Mouse (Mus musculus) liver, embryonic 13.5 days (tissue): ENCODE measurements around the gene Cntnap5a. TPM values are rescaled to one million over a fixed set of nuclear protein-coding genes. Genes with fewer than 3 reads are reported as not detected.
A peak's percentile ranks its signal among the peaks of the same experiment; 100 is the strongest.

Experiments
- ATAC-seq: fragments of 200-750 bp; cut with Nextera tagmentation; 2 replicates; pipeline ENCODE4 v1.8.0; 2017; ENCODE audit warnings: low read depth, mild to moderate bottlenecking, moderate number of reproducible peaks, moderate library complexity
- DNase-seq: peaks from one replicate; pipeline ENCODE4 v3.0.0; 2022
- H3K27ac ChIP-seq: fragments of 300-500 bp; sonication (generic); 2 replicates; pipeline ENCODE4 v1.5.1; 2015; ENCODE audit warnings: moderate library complexity, mild to moderate bottlenecking, inconsistent platforms
- H3K27me3 ChIP-seq: fragments of 300-500 bp; sonication (generic); 2 replicates; pipeline ENCODE4 v1.6.1; 2015; ENCODE audit warnings: mild to moderate bottlenecking, inconsistent platforms
- H3K36me3 ChIP-seq: fragments of 300-500 bp; sonication (generic); 2 replicates; pipeline ENCODE4 v1.6.1; 2015; ENCODE audit warnings: mild to moderate bottlenecking, inconsistent platforms
- H3K4me1 ChIP-seq: fragments of 300-500 bp; sonication (generic); replicated peaks from 2 replicates; pipeline ENCODE4 v1.6.1; 2015; ENCODE audit warnings: inconsistent platforms
- H3K4me2 ChIP-seq: fragments of 300-500 bp; sonication (generic); 2 replicates; pipeline ENCODE4 v1.6.1; 2015; ENCODE audit warnings: inconsistent platforms, mild to moderate bottlenecking, moderate library complexity
- H3K4me3 ChIP-seq: fragments of 300-500 bp; sonication (generic); replicated peaks from 2 replicates; pipeline ENCODE4 v1.5.1; 2015; ENCODE audit warnings: mild to moderate bottlenecking, inconsistent platforms
- H3K9ac ChIP-seq: fragments of 300-500 bp; sonication (generic); 2 replicates; pipeline ENCODE4 v1.6.1; 2015; ENCODE audit warnings: mild to moderate bottlenecking, inconsistent platforms
- H3K9me3 ChIP-seq: fragments of 300-500 bp; sonication (generic); replicated peaks from 2 replicates; pipeline ENCODE4 v1.6.1; 2016; ENCODE audit warnings: inconsistent platforms
- WGBS: fragments of 180-500 bp; shearing (Covaris S2); methylation state at CpG from one replicate; pipeline ENCODE4 v1.1.7; 2015; ENCODE audit not compliant: insufficient replicate concordance; 5-methylcytosine and 5-hydroxymethylcytosine counted together
- polyA plus RNA-seq: library from polyadenylated mRNA; unstranded; fragments of >200 nt; fragmentation: Nextera tagmentation; extraction: Ambion mirVana; gene quantifications from 2 replicates; pipeline ENCODE4 v1.2.1, GENCODE M21; 2015

Cntnap5a gene
- polyA plus RNA-seq = not detected in 2 replicates

DNA sequence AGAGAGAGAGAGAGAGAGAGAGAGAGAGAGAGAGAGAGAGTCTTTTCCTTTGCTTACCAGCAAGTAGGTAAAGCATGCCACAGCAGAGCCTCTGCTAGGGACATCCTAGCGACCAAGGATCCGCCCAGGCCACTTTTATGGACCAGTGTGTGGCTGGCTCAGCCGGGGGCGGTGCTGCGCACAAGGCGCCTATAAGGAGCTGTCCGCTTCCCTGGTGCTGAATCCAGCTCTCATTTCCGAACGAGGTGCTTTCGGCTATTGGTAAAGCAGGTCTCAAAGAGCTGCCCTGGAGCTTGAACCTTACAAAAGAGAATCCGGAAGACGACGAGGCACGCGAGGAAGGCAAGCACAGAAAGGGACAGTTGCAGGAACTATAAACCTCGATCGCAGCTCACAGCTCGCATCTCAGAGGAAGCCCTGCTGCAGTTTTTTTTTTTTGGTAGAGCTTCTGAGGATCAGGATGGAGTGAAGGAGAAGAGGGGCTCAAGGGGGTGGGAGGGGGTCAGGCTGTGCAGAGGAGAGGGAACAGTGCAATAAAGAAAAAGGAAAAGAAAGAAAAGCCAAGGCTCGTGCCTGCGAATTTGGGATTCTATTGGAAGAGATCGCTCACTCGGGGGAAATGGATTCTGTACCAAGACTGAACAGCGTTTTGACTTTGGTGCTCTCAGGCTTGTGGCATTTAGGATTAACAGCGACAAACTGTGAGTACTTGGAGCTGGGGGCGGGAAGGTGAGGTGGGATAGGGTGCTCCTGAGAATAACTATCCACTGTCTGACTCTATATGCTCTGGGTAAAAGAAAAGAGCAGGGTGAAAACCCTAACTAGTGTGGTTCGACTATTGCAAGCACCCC, at the start of gene Cntnap5a:
Cntnap5a (plus strand) TSS at position 239 of the 851 bp plus-strand sequence.
- H3K4me3 ChIP-seq = no peak within 1 kb of the TSS
- DNase-seq (peak; percentile 0), ATAC-seq (no peak)
- H3K9me3 ChIP-seq = no peaks in the 10 kb centered on the region
- 10% methylated on average over 26 of the region's 26 CpGs for WGBS
- H3K4me2 ChIP-seq = no peak within 1 kb of the TSS
- H3K27ac ChIP-seq = no peak within 1 kb of the TSS
- H3K9ac ChIP-seq = no peak within 1 kb of the TSS
- no peaks in the 10 kb centered on the region for H3K27me3 ChIP-seq
- no peaks in the 10 kb centered on the region for H3K4me1 ChIP-seq
- no peaks in the 10 kb centered on the region for H3K36me3 ChIP-seq

DNA sequence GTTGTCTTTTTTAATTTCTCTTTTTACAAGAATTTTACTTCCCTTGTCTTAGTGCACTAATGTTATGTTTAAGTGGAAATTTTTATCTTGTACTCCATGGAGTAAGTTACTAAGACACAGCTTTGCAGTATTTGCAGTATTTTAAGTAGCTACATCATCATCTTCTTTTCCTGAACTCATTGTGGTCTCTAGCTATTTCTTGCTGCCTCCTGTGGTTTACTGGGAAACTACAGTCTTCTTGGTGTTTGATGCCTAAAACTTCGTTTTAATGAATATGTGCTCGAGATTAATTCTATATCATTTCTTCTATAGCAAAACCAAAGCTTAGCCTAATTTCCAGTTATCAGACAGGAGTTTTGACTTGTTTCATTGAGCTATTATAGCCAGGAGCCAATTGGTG, 37.6 kb upstream of the Cntnap5a start:
- no peak for DNase-seq
- WGBS = 54% methylated on average over 2 of the region's 2 CpGs

GRCm38 (mm10) chr1:115658343-115659064, 26.1 kb upstream of the Cntnap5a start:
- no peaks in the 10 kb centered on the region for H3K4me1 ChIP-seq
- H3K4me2 ChIP-seq = no peak overlapping the region
- no peaks in the 10 kb centered on the region for H3K9me3 ChIP-seq
- WGBS = 63% methylated on average over 5 of the region's 5 CpGs
- ATAC-seq (no peak), DNase-seq (no peak)
- no peaks in the 10 kb centered on the region for H3K36me3 ChIP-seq
- H3K4me3 ChIP-seq = no peak overlapping the region
- H3K9ac ChIP-seq = no peak overlapping the region
- no peaks in the 10 kb centered on the region for H3K27me3 ChIP-seq
- no peak overlapping the region for H3K27ac ChIP-seq

More for the DNA sequence above, 37.6 kb upstream of the Cntnap5a start:
- Histone ChIP-seq H3K4me2 (no peak overlapping the region), H3K36me3 (no peaks in the 10 kb centered on the region), H3K27ac (no peak overlapping the region), H3K9ac (no peak overlapping the region), H3K27me3 (no peaks in the 10 kb centered on the region), H3K4me3 (no peak overlapping the region), H3K4me1 (no peaks in the 10 kb centered on the region), H3K9me3 (no peaks in the 10 kb centered on the region)
- ATAC-seq = no peak

DNA sequence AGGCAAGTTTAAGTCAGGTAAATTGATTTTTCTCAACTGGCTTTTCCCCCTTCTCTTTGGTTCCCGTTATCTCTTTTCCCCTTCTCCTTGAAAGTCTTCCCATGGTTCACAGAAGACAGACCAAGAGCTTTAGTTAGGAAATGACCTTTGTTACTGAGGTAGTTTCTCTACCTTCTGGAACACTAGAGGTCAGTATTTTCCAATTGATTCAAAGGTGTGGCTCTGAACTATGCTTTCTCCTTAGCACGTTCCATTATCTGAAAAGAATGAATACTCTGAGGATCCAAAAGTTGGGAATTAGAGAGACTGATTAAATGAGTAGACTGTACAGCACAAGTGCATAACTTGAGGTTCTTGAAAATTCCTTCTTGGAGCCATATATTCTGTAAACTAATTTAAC, 1.9 kb downstream of the Cntnap5a start:
- Histone ChIP-seq H3K9me3 (no peaks in the 10 kb centered on the region), H3K4me2 (no peak overlapping the region), H3K27ac (no peak overlapping the region), H3K9ac (no peak overlapping the region), H3K27me3 (no peaks in the 10 kb centered on the region), H3K36me3 (no peaks in the 10 kb centered on the region), H3K4me1 (no peaks in the 10 kb centered on the region), H3K4me3 (no peak overlapping the region)
- WGBS = 20% methylated on average over 2 of the region's 2 CpGs
- no peak for ATAC-seq
- no peak for DNase-seq

DNA sequence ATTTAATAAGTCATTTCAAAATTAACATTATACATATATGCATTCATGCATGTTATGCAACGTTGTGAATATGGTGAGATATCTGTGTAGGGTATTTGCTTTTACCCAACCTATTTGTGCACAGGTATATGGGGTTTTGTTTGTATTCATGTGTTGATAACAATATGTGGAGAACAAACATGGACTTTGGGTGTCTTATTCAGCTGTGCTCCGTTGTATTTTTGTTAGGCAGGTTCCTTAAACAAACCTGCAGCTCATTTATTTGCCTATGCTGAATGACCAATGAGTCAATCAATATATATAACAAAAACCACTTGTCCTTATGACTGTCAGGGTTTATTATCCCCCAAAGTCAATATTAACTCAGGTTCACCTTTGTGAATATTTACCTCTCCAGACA, 15.2 kb downstream of the Cntnap5a start:
- ATAC-seq = no peak
- no peaks in the 10 kb centered on the region for H3K27me3 ChIP-seq

GRCm38 (mm10) chr1:115742556-115742955, 58.0 kb downstream of the Cntnap5a start:
- Histone ChIP-seq H3K27ac (no peak overlapping the region), H3K36me3 (no peaks in the 10 kb centered on the region), H3K9me3 (no peaks in the 10 kb centered on the region), H3K27me3 (no peaks in the 10 kb centered on the region), H3K9ac (no peak overlapping the region), H3K4me3 (no peak overlapping the region), H3K4me1 (no peaks in the 10 kb centered on the region), H3K4me2 (no peak overlapping the region)
- DNase-seq (no peak), ATAC-seq (no peak)
- WGBS = 72% methylated on average over 5 of the region's 5 CpGs

More for the DNA sequence above, 15.2 kb downstream of the Cntnap5a start:
- 28% methylated on average over 2 of the region's 2 CpGs for whole genome bisulfite sequencing
- Histone ChIP-seq H3K9me3 (no peaks in the 10 kb centered on the region), H3K27ac (no peak overlapping the region), H3K4me2 (no peak overlapping the region), H3K4me3 (no peak overlapping the region), H3K36me3 (no peaks in the 10 kb centered on the region), H3K9ac (no peak overlapping the region), H3K4me1 (no peaks in the 10 kb centered on the region)
- DNase-seq = no peak

GRCm38 (mm10) chr1:115745569-115745968, 61.0 kb downstream of the Cntnap5a start:
- DNase-seq = no peak
- Histone ChIP-seq H3K36me3 (no peaks in the 10 kb centered on the region), H3K4me3 (no peak overlapping the region), H3K9me3 (no peaks in the 10 kb centered on the region), H3K27me3 (no peaks in the 10 kb centered on the region), H3K4me1 (no peaks in the 10 kb centered on the region), H3K9ac (no peak overlapping the region), H3K27ac (no peak overlapping the region), H3K4me2 (no peak overlapping the region)
- no peak for ATAC-seq

DNA sequence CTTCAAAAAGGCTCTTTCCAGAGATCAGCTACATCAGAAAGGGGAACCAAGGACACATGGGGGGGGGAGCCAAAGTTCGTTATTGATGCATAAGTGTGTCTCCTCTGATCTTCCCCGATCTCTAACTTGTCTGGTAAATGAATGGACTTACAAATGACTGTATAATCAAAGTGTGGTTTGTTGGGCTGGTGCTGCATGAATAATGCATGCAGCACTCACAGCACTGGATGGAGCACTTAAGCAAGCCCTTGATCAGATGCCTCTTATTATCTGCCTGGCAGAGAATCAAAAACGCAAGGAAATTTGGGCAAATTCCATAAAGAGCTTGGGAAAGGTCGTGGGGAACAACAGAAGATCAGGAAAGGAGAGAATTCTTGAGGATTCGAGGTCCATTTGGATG, 100.2 kb downstream of the Cntnap5a start:
- Histone ChIP-seq H3K9me3 (no peaks in the 10 kb centered on the region), H3K4me3 (no peak overlapping the region), H3K27ac (no peak overlapping the region), H3K4me2 (no peak overlapping the region), H3K36me3 (no peaks in the 10 kb centered on the region), H3K9ac (no peak overlapping the region), H3K4me1 (no peaks in the 10 kb centered on the region), H3K27me3 (no peaks in the 10 kb centered on the region)
- 42% methylated on average over 5 of the region's 5 CpGs for WGBS
- ATAC-seq (no peak), DNase-seq (no peak)

DNA sequence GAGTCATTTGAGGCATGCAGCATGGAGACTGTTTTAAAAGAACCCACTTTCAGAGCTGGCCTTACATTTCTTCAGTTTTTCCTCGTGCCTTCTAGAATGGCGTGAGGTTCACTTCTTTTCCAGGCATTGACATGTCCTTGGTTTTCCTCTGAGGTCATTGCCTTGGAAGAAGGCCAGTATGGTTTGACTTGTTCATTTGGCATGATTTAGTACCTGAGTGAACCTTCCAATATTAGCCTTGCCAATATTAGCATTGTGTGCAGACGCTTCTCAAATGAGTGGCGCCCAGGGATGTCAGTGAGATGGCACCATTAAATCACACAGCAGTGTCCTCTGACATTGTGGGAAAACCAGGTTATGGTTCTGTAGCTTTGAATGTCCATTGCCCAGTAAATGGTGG, 158.0 kb downstream of the Cntnap5a start:
- Histone ChIP-seq H3K27ac (no peak overlapping the region), H3K4me1 (no peaks in the 10 kb centered on the region), H3K4me3 (no peak overlapping the region), H3K27me3 (no peaks in the 10 kb centered on the region), H3K4me2 (no peak overlapping the region), H3K9me3 (no peaks in the 10 kb centered on the region), H3K36me3 (no peaks in the 10 kb centered on the region), H3K9ac (no peak overlapping the region)
- 75% methylated on average over 4 of the region's 4 CpGs for WGBS
- ATAC-seq = no peak
- DNase-seq = no peak

DNA sequence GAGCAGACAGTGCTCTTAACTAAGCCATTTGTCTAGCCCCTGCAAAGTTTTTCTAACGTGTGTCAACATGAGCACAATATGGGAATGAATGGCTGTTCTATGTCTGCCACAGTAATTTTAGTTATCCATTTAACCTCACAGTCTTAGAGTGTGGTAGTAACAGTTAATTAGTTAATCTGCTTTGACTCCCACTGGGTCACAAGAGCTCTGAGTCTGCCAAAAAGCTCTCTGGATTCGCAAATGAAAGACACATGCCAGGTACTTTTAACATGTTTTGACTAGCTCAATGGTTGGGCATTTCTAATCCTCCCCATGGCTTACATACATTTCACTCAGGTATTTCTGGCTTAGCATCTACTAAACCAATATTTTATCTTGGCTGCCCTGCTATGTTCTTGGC, 163.0 kb downstream of the Cntnap5a start:
- ATAC-seq = no peak
- H3K36me3 ChIP-seq = no peaks in the 10 kb centered on the region
- no peak overlapping the region for H3K4me2 ChIP-seq
- no peaks in the 10 kb centered on the region for H3K27me3 ChIP-seq
- DNase-seq = no peak
- H3K4me1 ChIP-seq = no peaks in the 10 kb centered on the region
- 40% methylated on average over 2 of the region's 2 CpGs for WGBS
- H3K9ac ChIP-seq = no peak overlapping the region
- no peaks in the 10 kb centered on the region for H3K9me3 ChIP-seq
- H3K4me3 ChIP-seq = no peak overlapping the region
- no peak overlapping the region for H3K27ac ChIP-seq

DNA sequence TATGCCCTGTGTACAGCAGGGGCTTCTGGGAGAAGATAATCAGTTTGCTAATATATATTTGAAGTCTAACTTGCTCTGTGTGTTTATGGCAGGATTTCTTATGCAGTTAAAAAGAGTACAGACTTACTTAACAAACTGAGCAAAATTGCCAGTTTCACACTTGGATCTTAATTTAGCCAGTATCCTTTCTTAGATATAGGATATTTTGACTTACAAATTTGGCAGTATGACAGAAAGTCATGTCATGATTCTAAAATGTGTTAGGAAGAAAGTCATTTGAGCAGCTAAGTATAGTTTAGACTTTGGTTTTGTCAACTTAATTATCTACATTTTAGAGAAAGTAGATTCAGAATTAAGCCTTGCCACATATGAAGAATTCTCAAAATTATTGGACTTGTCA, 167.7 kb downstream of the Cntnap5a start:
- no peak overlapping the region for H3K9ac ChIP-seq
- no peaks in the 10 kb centered on the region for H3K9me3 ChIP-seq
- DNase-seq (no peak), ATAC-seq (no peak)
- H3K36me3 ChIP-seq = no peaks in the 10 kb centered on the region
- no peak overlapping the region for H3K4me3 ChIP-seq
- H3K4me1 ChIP-seq = no peaks in the 10 kb centered on the region
- H3K4me2 ChIP-seq = no peak overlapping the region
- no peaks in the 10 kb centered on the region for H3K27me3 ChIP-seq
- no peak overlapping the region for H3K27ac ChIP-seq

DNA sequence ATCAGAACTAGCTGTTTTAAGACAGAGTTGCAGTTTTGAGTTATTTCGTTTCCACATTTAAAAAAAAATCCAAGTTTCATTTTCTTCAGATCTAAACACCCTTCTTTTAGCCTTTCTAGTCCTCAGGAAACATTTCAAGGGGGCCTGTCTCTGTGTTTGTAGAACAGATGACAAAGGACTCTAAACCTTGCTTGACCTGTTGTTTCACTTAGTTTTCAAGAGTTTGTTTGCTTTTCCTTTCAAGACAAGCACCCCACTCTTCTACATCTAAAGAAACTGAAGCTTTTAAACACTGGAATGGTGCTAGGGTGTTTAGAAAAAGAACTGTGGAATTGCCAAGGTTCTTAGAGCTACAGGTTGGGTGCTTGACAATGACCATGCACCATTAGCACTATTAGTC, 233.8 kb downstream of the Cntnap5a start:
- no peaks in the 10 kb centered on the region for H3K36me3 ChIP-seq
- H3K4me1 ChIP-seq = no peaks in the 10 kb centered on the region
- no peak for ATAC-seq
- DNase-seq = no peak
- 18% methylated on average over 1 of the region's 1 CpGs for WGBS
- no peak overlapping the region for H3K9ac ChIP-seq
- no peaks in the 10 kb centered on the region for H3K9me3 ChIP-seq
- H3K27ac ChIP-seq = no peak overlapping the region
- no peak overlapping the region for H3K4me3 ChIP-seq
- H3K27me3 ChIP-seq = no peaks in the 10 kb centered on the region
- no peak overlapping the region for H3K4me2 ChIP-seq
